Mouse (Mus musculus): Measurements from ENCODE around the gene RPS10-NUDT3. TPM values are rescaled to one million over a fixed set of nuclear protein-coding genes. Genes with fewer than 3 reads are reported as not detected.

The RPS10-NUDT3 gene
- total RNA-seq, 1 experiment = not detected

GRCm38 (mm10) chr17:27596376-27597190, 38.4 kb downstream of the RPS10-NUDT3 start:
- DNase-seq (ENCODE audit: low read depth, low spot score) = no peak
- Histone ChIP-seq H3K9ac (ENCODE audit: insufficient read depth, low read depth, low read length, poor library complexity, severe bottlenecking) (peak overlapping the region; percentile 29; the same call in 1 of the 2 replicates), H3K36me3 (ENCODE audit: control insufficient read depth, insufficient read depth, low read length, poor library complexity, severe bottlenecking) (peaks cover 13% of the 10 kb centered on the region; the same call in 1 of the 2 replicates), H3K27ac (ENCODE audit: insufficient read depth, low read depth, low read length, poor library complexity, severe bottlenecking) (peak overlapping the region; percentile 3; the same call in 1 of the 2 replicates), H3K9me3 (ENCODE audit: control insufficient read depth, insufficient read depth, low read depth, low read length) (no peaks in the 10 kb centered on the region), H3K4me3 (ENCODE audit: insufficient read depth in 1 of 2, low read depth in 1 of 2, low read length in 2 of 2, poor library complexity in 1 of 2, severe bottlenecking in 1 of 2) (no peak overlapping the region), H3K4me1 (ENCODE audit: control insufficient read depth in 2 of 2, insufficient read depth in 2 of 2, low read length in 2 of 2, poor library complexity in 1 of 2) (peaks cover 0 to 12% of the 10 kb centered on the region in 2 experiments; a peak in 2 of 4 replicates)
- no peak for TF ChIP-seq ZNF384 (IDR thresholded peaks at IDR 0.05; ENCODE audit: low read depth, low read length)
- TF ChIP-seq CHD2 (IDR thresholded peaks at IDR 0.05; ENCODE audit: low read depth, low read length) = no peak
- no peak for TF ChIP-seq MAFK (IDR thresholded peaks at IDR 0.05; ENCODE audit: insufficient read depth, low read depth, low read length)
- no peak for TF ChIP-seq ZC3H11A (IDR thresholded peaks at IDR 0.05; ENCODE audit: borderline replicate concordance, low read depth, low read length)
- TF ChIP-seq HCFC1 (IDR thresholded peaks at IDR 0.05; ENCODE audit: borderline replicate concordance, insufficient read depth, low read length) = no peak
- in situ Hi-C loops (cut with MboI; ENCODE audit: low sequenced_read_pairs in 2 of 2, unreplicated experiment in 2 of 2) = no loop called here

DNA sequence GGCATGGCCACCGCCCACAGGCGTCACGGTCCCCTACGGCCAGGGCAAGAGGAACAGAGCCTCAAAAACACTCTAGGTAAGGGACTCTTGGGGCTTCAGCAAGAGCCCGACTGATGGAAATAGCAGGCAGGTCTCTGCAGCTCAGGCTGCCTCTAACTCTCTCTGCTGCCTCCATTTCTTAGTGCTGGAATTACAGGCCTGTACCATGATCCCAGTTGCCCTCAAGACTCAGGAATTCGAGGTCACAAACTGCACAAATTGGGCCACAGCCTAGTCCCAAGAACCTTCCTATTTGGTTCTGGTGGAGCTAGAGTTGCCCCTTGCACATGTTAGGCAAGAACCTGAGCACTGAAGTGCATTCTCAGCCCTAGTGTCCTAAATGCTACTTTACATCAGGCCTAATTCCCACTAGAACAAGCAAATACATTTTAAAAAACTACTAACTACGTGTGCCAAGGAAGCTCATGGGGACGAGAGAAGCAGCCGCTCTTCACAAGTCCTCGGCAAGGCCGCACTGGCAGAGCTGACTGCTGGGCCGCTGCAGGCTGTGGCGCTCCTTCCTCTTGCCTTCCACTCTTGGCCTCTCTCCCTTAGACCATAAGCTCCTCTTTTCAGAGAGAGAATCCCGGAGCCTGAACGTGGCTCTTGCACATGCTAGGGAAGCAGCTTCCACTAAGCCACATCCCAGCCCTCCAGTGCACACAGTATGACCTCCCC, 39.2 kb downstream of the RPS10-NUDT3 start:
- in situ Hi-C loops (cut with MboI; ENCODE audit: low sequenced_read_pairs in 2 of 2, unreplicated experiment in 2 of 2) = no loop called here
- TF ChIP-seq MAFK (IDR thresholded peaks at IDR 0.05; ENCODE audit: insufficient read depth, low read depth, low read length) (no peak), ZC3H11A (IDR thresholded peaks at IDR 0.05; ENCODE audit: borderline replicate concordance, low read depth, low read length) (no peak), HCFC1 (IDR thresholded peaks at IDR 0.05; ENCODE audit: borderline replicate concordance, insufficient read depth, low read length) (no peak), CHD2 (IDR thresholded peaks at IDR 0.05; ENCODE audit: low read depth, low read length) (no peak), ZNF384 (IDR thresholded peaks at IDR 0.05; ENCODE audit: low read depth, low read length) (no peak)
- H3K36me3 ChIP-seq (ENCODE audit: control insufficient read depth, insufficient read depth, low read length, poor library complexity, severe bottlenecking) = peaks cover 16% of the 10 kb centered on the region; the same call in 1 of the 2 replicates
- no peaks in the 10 kb centered on the region for H3K9me3 ChIP-seq (ENCODE audit: control insufficient read depth, insufficient read depth, low read depth, low read length)
- DNase-seq (ENCODE audit: low read depth, low spot score) = no peak
- H3K4me1 ChIP-seq (ENCODE audit: control insufficient read depth in 2 of 2, insufficient read depth in 2 of 2, low read length in 2 of 2, poor library complexity in 1 of 2) = peaks cover 0 to 13% of the 10 kb centered on the region in 2 experiments; a peak in 2 of 4 replicates
- no peak overlapping the region for H3K27ac ChIP-seq (ENCODE audit: insufficient read depth, low read depth, low read length, poor library complexity, severe bottlenecking)
- H3K4me3 ChIP-seq (ENCODE audit: insufficient read depth in 1 of 2, low read depth in 1 of 2, low read length in 2 of 2, poor library complexity in 1 of 2, severe bottlenecking in 1 of 2) = no peak overlapping the region
- no peak overlapping the region for H3K9ac ChIP-seq (ENCODE audit: insufficient read depth, low read depth, low read length, poor library complexity, severe bottlenecking)

DNA sequence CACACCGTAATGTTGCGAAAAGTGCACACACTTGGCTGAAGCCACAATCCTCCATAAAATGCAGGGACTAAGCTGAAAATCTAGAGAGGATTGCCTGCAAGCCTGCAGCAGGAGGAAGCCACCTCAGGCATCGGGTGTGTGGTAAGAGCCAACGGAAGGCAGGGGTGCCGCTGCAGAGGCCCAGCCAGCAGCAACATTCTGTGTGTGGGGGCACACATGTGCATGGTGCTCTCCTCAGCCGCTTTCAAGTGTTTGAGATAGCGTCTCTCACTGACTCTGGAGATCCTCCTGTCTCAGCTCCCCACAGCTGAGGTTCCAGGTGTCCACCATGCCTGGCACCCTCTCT, 42.5 kb downstream of the RPS10-NUDT3 start:
- in situ Hi-C loops (cut with MboI; ENCODE audit: low sequenced_read_pairs in 2 of 2, unreplicated experiment in 2 of 2) = no loop called here
- H3K4me1 ChIP-seq (ENCODE audit: control insufficient read depth in 2 of 2, insufficient read depth in 2 of 2, low read length in 2 of 2, poor library complexity in 1 of 2) = peaks cover 0 to 13% of the 10 kb centered on the region in 2 experiments; a peak in 2 of 4 replicates
- no peak for DNase-seq (ENCODE audit: low read depth, low spot score)
- H3K27ac ChIP-seq (ENCODE audit: insufficient read depth, low read depth, low read length, poor library complexity, severe bottlenecking) = no peak overlapping the region
- peaks cover 17% of the 10 kb centered on the region; the same call in 1 of the 2 replicates for H3K36me3 ChIP-seq (ENCODE audit: control insufficient read depth, insufficient read depth, low read length, poor library complexity, severe bottlenecking)
- TF ChIP-seq CHD2 (IDR thresholded peaks at IDR 0.05; ENCODE audit: low read depth, low read length) (no peak), ZNF384 (IDR thresholded peaks at IDR 0.05; ENCODE audit: low read depth, low read length) (no peak), MAFK (IDR thresholded peaks at IDR 0.05; ENCODE audit: insufficient read depth, low read depth, low read length) (no peak), HCFC1 (IDR thresholded peaks at IDR 0.05; ENCODE audit: borderline replicate concordance, insufficient read depth, low read length) (no peak), ZC3H11A (IDR thresholded peaks at IDR 0.05; ENCODE audit: borderline replicate concordance, low read depth, low read length) (no peak)
- no peak overlapping the region for H3K4me3 ChIP-seq (ENCODE audit: insufficient read depth in 1 of 2, low read depth in 1 of 2, low read length in 2 of 2, poor library complexity in 1 of 2, severe bottlenecking in 1 of 2)
- H3K9ac ChIP-seq (ENCODE audit: insufficient read depth, low read depth, low read length, poor library complexity, severe bottlenecking) = no peak overlapping the region
- no peaks in the 10 kb centered on the region for H3K9me3 ChIP-seq (ENCODE audit: control insufficient read depth, insufficient read depth, low read depth, low read length)

- Histone ChIP-seq H3K4me1 (ENCODE audit: control insufficient read depth in 2 of 2, insufficient read depth in 2 of 2, low read length in 2 of 2, poor library complexity in 1 of 2) (peaks cover 0 to 13% of the 10 kb centered on the region in 2 experiments; a peak in 2 of 4 replicates), H3K36me3 (ENCODE audit: control insufficient read depth, insufficient read depth, low read length, poor library complexity, severe bottlenecking) (peaks cover 19% of the 10 kb centered on the region; the same call in 1 of the 2 replicates), H3K4me3 (ENCODE audit: insufficient read depth in 1 of 2, low read depth in 1 of 2, low read length in 2 of 2, poor library complexity in 1 of 2, severe bottlenecking in 1 of 2) (no peak overlapping the region), H3K9me3 (ENCODE audit: control insufficient read depth, insufficient read depth, low read depth, low read length) (no peaks in the 10 kb centered on the region), H3K27ac (ENCODE audit: insufficient read depth, low read depth, low read length, poor library complexity, severe bottlenecking) (no peak overlapping the region), H3K9ac (ENCODE audit: insufficient read depth, low read depth, low read length, poor library complexity, severe bottlenecking) (no peak overlapping the region)
- DNase-seq (ENCODE audit: low read depth, low spot score) = no peak
- in situ Hi-C loops (cut with MboI; ENCODE audit: low sequenced_read_pairs in 2 of 2, unreplicated experiment in 2 of 2) = no loop called here
- TF ChIP-seq MAFK (IDR thresholded peaks at IDR 0.05; ENCODE audit: insufficient read depth, low read depth, low read length) (no peak), ZNF384 (IDR thresholded peaks at IDR 0.05; ENCODE audit: low read depth, low read length) (no peak), HCFC1 (IDR thresholded peaks at IDR 0.05; ENCODE audit: borderline replicate concordance, insufficient read depth, low read length) (no peak), ZC3H11A (IDR thresholded peaks at IDR 0.05; ENCODE audit: borderline replicate concordance, low read depth, low read length) (no peak), CHD2 (IDR thresholded peaks at IDR 0.05; ENCODE audit: low read depth, low read length) (no peak)
These were observed 43.0 kb downstream of the RPS10-NUDT3 start for GRCm38 (mm10) chr17:27591826-27592564.
